Mouse (Mus musculus) heart, embryonic 13.5 days (tissue): ENCODE measurements around the gene Lamc1. TPM values are rescaled to one million over a fixed set of nuclear protein-coding genes. Genes with fewer than 3 reads are reported as not detected.

Source experiments
- ATAC-seq: fragments of 200-750 bp; cut with Nextera tagmentation; 2 replicates; pipeline ENCODE4 v1.8.0; 2017; ENCODE audit warnings: moderate TSS enrichment; ENCODE audit not compliant: insufficient number of reproducible peaks, low FRiP score, low TSS enrichment; ENCODE audit errors: extremely low read depth
- H3K27ac ChIP-seq: fragments of 300-500 bp; sonication (generic); replicated peaks from 2 replicates; pipeline ENCODE4 v1.5.1; 2015; ENCODE audit warnings: moderate library complexity, mild to moderate bottlenecking, inconsistent platforms
- H3K27me3 ChIP-seq: fragments of 300-500 bp; sonication (generic); replicated peaks from 2 replicates; pipeline ENCODE4 v1.6.1; 2015; ENCODE audit warnings: mild to moderate bottlenecking, inconsistent platforms
- H3K36me3 ChIP-seq: fragments of 300-500 bp; sonication (generic); 2 replicates; pipeline ENCODE4 v1.6.1; 2015; ENCODE audit warnings: mild to moderate bottlenecking, inconsistent platforms
- H3K4me1 ChIP-seq: fragments of 300-500 bp; sonication (generic); 2 replicates; pipeline ENCODE4 v1.6.1; 2015; ENCODE audit warnings: inconsistent platforms
- H3K4me2 ChIP-seq: fragments of 300-500 bp; sonication (generic); 2 replicates; pipeline ENCODE4 v1.6.1; 2015; ENCODE audit warnings: inconsistent platforms, mild to moderate bottlenecking, moderate library complexity
- H3K4me3 ChIP-seq: fragments of 300-500 bp; sonication (generic); 2 replicates; pipeline ENCODE4 v1.5.1; 2015; ENCODE audit warnings: moderate library complexity, mild to moderate bottlenecking, inconsistent platforms
- H3K9ac ChIP-seq: fragments of 300-500 bp; sonication (generic); 2 replicates; pipeline ENCODE4 v1.6.1; 2015; ENCODE audit warnings: inconsistent platforms, mild to moderate bottlenecking, moderate library complexity
- H3K9me3 ChIP-seq: fragments of 300-500 bp; sonication (generic); 2 replicates; pipeline ENCODE4 v1.6.1; 2016; ENCODE audit warnings: inconsistent platforms
- WGBS: fragments of 180-500 bp; shearing (Covaris S2); methylation state at CpG from one replicate; pipeline ENCODE4 v1.1.7; 2015; ENCODE audit warnings: mixed read lengths; 5-methylcytosine and 5-hydroxymethylcytosine counted together
- polyA plus RNA-seq: library from polyadenylated mRNA; unstranded; fragments of >200 nt; fragmentation: Nextera tagmentation; extraction: Ambion mirVana; gene quantifications from 2 replicates; pipeline ENCODE4 v1.2.1, GENCODE M21; 2015

The Lamc1 gene
- polyA plus RNA-seq, 1 experiment from 2014 or later, result 78.2 TPM

DNA sequence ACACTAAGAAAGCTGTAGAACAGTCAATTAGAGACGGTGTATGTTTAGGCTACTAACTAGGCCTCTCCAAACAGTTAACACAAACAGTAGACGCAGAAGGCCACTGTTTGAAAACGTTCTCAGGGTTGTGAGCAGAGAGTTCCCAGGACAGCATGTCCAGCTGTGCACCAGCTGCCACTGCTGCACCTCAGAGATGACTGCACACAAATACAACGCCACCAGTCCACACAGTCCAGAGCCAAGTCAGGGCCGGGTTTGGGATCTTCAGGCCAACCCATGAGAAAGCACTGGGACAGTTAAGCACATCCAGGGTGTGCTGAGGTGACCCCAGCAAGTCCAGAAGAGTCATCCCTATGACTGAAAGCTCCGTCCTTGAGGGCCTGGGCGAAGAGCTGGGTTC, 67.0 kb downstream of the Lamc1 start:
- Histone ChIP-seq H3K4me3 (no peak overlapping the region), H3K9me3 (no peaks in the 10 kb centered on the region), H3K4me1 (peaks cover 82% of the 10 kb centered on the region), H3K27me3 (no peaks in the 10 kb centered on the region), H3K36me3 (peaks cover 17% of the 10 kb centered on the region), H3K4me2 (no peak overlapping the region), H3K27ac (peak overlapping the region; percentile 78), H3K9ac (peak overlapping the region; percentile 44; the same call in 1 of the 2 replicates)
- no peak for ATAC-seq
- WGBS, result 59% methylated on average over 7 of the region's 7 CpGs

DNA sequence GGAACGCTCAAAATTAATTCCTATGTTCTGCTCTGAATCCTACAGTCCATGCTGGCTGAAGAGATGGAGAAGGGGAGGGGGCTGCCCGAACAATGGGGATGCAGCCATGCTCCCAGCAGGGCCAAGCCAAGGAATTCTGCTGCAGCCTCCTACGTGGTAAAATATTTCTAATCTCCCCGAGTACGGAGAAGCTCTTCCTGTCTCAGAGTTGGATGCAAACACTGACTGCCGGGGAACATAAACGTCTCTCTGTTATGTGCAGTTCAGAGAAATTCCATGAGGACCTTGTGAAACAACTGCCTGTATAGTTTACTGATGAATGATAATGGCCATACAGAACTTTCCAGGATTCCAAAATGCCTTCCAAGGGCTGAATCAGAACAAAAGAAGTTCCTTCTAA, 67.5 kb downstream of the Lamc1 start:
- Histone ChIP-seq H3K4me2 (no peak overlapping the region), H3K9ac (peak overlapping the region; percentile 37), H3K9me3 (no peaks in the 10 kb centered on the region), H3K27ac (peak overlapping the region; percentile 78), H3K4me1 (peaks cover 82% of the 10 kb centered on the region), H3K27me3 (no peaks in the 10 kb centered on the region), H3K36me3 (peaks cover 22% of the 10 kb centered on the region), H3K4me3 (no peak overlapping the region)
- 23% methylated on average over 7 of the region's 7 CpGs for WGBS
- no peak for ATAC-seq

DNA sequence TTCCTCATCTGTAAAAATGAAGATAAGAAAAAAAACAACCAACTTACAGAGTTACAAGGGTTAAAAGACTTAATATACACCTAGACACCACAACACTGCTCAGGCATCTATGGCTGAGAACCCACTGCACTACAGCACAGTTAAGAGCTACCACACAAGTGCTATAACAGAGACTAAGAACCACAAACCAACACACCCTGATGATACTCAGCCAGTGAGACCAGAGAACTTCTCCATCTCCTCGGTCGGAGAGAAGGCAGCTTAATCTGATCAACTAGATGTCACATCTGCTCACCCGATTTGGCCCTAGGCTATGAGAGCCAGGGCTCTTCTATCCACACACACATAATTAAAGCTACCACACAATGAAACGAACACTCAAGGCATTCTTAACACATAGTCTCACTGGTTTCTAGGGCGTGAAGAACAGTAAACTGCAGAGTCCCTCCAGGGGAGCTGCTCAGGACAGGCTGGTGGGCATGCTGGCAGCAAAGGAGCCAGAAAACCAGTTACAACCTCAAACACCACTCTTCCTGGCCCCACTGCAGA, 72.8 kb downstream of the Lamc1 start:
- Histone ChIP-seq H3K4me1 (peaks cover 44% of the 10 kb centered on the region), H3K9ac (no peak overlapping the region), H3K36me3 (peaks cover 44% of the 10 kb centered on the region), H3K27me3 (no peaks in the 10 kb centered on the region), H3K9me3 (no peaks in the 10 kb centered on the region), H3K4me3 (no peak overlapping the region), H3K27ac (no peak overlapping the region), H3K4me2 (no peak overlapping the region)
- 69% methylated on average over 5 of the region's 5 CpGs for WGBS
- no peak for ATAC-seq

DNA sequence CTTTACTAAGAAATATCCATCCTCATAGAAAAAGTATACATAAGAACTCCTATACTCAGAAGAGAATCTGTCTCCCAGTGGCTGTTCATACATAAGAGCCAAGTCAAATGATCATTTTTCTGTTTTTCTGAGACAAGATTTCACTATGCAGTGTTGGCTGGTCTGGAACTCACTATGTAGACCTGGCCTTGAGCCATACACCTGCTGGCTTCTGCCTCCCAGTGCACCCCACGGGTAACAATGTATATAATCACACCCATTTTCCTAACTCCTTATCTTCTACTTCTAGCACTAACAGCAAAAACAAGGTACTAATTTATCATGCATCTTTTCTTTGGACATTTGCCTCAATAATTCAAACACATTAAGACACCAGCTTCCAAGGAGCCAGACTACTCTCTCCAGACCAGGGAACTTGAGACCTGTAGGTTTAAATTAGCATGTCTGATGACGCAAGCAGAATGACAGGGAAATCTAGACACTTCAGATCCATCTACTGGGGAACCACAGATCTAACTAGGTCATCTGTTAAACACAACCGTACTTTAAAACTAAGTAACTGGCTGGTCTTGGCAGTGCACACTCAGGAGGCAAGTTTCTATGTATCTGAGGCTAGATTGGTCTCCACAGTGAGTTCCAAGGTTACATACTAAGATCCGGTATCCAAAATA, 79.9 kb downstream of the Lamc1 start:
- Histone ChIP-seq H3K4me1 (no peaks in the 10 kb centered on the region), H3K9me3 (peaks cover 7% of the 10 kb centered on the region; the same call in 1 of the 2 replicates), H3K27me3 (no peaks in the 10 kb centered on the region), H3K4me2 (no peak overlapping the region), H3K36me3 (peaks cover 79% of the 10 kb centered on the region), H3K4me3 (no peak overlapping the region), H3K9ac (no peak overlapping the region), H3K27ac (no peak overlapping the region)
- WGBS, result 69% methylated on average over 4 of the region's 4 CpGs
- no peak for ATAC-seq

DNA sequence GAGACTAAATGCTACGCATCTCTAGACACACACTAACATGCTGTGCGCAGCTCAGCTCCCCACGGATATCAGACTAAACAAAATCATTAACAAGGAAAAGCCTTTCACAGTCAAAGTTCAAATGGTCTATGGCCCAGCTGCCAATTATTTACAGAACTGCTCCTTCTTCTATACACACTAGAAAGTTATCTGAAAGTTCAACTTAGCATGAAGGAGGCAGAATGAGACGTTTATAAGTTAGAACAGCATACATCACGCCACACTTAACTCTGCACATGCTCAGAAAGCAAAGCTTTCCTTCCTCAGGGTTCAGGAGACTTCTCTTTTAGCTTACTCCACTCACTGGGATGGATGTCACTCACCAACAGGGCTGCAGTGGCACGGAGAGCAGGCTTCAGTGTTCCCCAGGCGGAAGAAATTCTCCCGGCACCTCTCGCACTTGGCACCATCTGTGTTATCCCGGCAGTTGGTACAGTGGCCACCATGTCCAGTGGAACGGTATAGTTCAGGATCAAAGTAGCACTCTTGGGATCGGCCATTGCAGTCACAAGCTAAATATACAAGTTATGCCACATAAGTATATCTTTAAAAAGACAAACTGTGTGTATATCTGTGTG, 80.9 kb downstream of the Lamc1 start:
- Histone ChIP-seq H3K9me3 (peaks cover 7% of the 10 kb centered on the region; the same call in 1 of the 2 replicates), H3K4me1 (no peaks in the 10 kb centered on the region), H3K4me2 (no peak overlapping the region), H3K4me3 (no peak overlapping the region), H3K27ac (no peak overlapping the region), H3K27me3 (no peaks in the 10 kb centered on the region), H3K36me3 (peaks cover 80% of the 10 kb centered on the region), H3K9ac (no peak overlapping the region)
- WGBS, result 87% methylated on average over 12 of the region's 12 CpGs
- ATAC-seq, result no peak

DNA sequence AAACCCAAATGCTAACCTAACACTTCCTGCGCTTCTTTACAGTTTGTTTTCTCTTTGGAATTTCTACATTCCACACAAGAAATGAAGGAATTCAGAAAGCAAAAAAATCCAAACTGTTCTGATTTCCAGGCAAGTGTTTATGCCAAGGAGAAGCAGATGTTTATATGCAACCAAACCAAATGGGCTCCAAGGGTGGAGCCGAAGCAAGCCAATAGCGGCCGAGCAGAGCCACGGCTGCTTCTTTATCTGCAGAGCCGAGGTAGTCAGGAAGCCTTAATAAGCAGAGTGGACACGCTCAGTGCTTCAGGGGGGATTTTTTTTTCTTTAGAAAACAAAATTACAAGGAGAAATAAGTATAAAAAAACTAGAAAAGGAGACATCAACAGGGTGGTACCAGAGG, 91.2 kb downstream of the Lamc1 start:
- no peak overlapping the region for H3K27ac ChIP-seq
- no peak overlapping the region for H3K4me2 ChIP-seq
- H3K4me1 ChIP-seq, result peaks cover 5% of the 10 kb centered on the region; the same call in 1 of the 2 replicates
- H3K4me3 ChIP-seq, result no peak overlapping the region
- no peak overlapping the region for H3K9ac ChIP-seq
- H3K9me3 ChIP-seq, result no peaks in the 10 kb centered on the region
- WGBS, result 67% methylated on average over 7 of the region's 7 CpGs
- no peak for ATAC-seq
- H3K27me3 ChIP-seq, result no peaks in the 10 kb centered on the region
- peaks cover 92% of the 10 kb centered on the region for H3K36me3 ChIP-seq

DNA sequence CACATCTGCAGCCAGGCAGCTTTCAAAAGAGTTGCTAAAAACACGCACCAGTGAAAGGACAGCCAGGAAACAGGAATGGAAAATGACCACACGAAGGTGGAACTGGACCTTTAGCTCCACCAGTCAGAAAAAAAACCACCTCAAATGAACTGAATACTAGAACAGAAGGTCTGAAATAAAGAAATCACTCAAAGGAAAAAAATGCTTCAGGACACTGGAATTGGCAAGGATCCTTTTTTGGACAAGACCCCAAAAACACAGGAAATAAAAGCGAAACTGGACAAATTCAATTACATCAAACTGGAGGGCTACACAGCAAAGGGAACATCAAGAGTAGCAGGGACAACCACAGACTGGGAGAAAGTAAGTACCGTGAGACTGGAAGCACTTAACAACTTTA, 97.0 kb downstream of the Lamc1 start:
- 62% methylated on average over 4 of the region's 4 CpGs for WGBS
- peak overlapping the region; percentile 24; the same call in 1 of the 2 replicates for H3K27ac ChIP-seq
- ATAC-seq, result no peak

DNA sequence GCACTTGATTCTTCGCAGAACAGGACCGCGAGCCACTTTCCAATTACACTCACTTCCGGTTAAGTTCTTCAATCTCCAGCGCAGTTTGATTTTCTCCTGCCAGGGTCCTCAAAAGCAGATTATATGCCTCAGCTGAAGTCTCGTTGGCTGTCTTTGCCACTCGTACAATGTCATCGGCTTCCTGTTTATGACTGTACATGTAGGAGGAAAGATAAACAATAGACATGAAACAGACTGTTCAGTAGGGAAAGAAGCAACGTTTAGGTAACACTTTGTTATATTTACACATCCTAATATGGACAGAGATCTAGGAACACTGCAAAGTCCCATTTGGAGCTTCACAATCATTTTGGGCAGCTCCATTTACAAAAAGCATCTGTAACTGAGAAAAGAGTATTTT, 100.9 kb downstream of the Lamc1 start:
- 80% methylated on average over 9 of the region's 9 CpGs for WGBS
- Histone ChIP-seq H3K9ac (no peak overlapping the region), H3K36me3 (peaks cover 97% of the 10 kb centered on the region), H3K9me3 (no peaks in the 10 kb centered on the region), H3K4me3 (no peak overlapping the region), H3K4me2 (no peak overlapping the region), H3K27ac (no peak overlapping the region), H3K27me3 (no peaks in the 10 kb centered on the region), H3K4me1 (no peaks in the 10 kb centered on the region)
- ATAC-seq, result no peak

More for the DNA sequence above, 97.0 kb downstream of the Lamc1 start:
- Histone ChIP-seq H3K9me3 (no peaks in the 10 kb centered on the region), H3K9ac (no peak overlapping the region), H3K27me3 (no peaks in the 10 kb centered on the region), H3K4me1 (no peaks in the 10 kb centered on the region), H3K36me3 (peaks cover 88% of the 10 kb centered on the region), H3K4me2 (no peak overlapping the region), H3K4me3 (no peak overlapping the region)

DNA sequence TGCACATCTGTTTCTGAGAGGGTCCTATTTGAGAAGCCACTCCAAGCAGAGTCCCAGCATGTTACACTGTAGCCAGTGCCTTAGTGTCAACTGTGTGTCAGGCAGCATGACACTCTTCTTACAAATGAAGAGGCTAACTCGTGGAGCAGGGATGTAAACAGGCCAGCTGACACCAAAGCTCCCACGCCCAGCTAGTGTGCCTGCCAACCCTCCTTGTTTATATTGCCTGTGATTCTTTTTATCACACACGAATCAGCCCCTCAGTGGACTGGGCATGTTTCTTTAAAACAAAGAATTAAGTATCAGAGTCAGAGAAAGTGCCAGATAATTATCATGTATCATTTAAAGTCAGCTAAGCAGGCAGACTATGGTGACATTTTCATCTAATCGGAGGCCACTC, 104.7 kb downstream of the Lamc1 start:
- no peak overlapping the region for H3K9ac ChIP-seq
- no peak overlapping the region for H3K4me3 ChIP-seq
- no peak for ATAC-seq
- WGBS, result 62% methylated on average over 4 of the region's 4 CpGs
- H3K4me2 ChIP-seq, result no peak overlapping the region
- no peak overlapping the region for H3K27ac ChIP-seq
- no peaks in the 10 kb centered on the region for H3K27me3 ChIP-seq
- H3K36me3 ChIP-seq, result peaks cover 99% of the 10 kb centered on the region
- no peaks in the 10 kb centered on the region for H3K9me3 ChIP-seq
- no peaks in the 10 kb centered on the region; the same call in 1 of the 2 replicates for H3K4me1 ChIP-seq

DNA sequence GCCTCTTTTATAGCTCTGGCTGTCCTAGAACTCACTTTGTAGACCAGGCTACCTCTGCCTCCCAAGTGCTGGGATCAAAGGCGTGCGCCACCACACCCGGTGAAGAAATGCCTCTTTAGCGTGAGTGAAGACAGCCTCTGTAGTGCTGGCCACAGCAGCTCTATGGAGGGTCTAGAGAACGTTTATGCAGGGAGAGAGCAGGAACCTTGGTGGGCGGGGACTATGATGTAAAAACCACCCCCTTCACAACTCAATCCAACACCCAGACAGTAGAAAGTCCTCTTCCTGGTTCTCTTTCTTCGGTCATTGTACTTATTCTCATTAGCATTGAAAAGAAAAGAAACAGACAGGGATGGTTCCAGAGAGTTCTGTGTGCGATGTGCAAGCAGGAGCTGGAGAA, 105.5 kb downstream of the Lamc1 start:
- Histone ChIP-seq H3K9me3 (no peaks in the 10 kb centered on the region), H3K4me1 (no peaks in the 10 kb centered on the region; the same call in 1 of the 2 replicates), H3K27ac (no peak overlapping the region), H3K4me2 (no peak overlapping the region), H3K36me3 (peaks cover 99% of the 10 kb centered on the region), H3K9ac (no peak overlapping the region), H3K4me3 (no peak overlapping the region), H3K27me3 (no peaks in the 10 kb centered on the region)
- ATAC-seq, result no peak
- 79% methylated on average over 8 of the region's 8 CpGs for WGBS

DNA sequence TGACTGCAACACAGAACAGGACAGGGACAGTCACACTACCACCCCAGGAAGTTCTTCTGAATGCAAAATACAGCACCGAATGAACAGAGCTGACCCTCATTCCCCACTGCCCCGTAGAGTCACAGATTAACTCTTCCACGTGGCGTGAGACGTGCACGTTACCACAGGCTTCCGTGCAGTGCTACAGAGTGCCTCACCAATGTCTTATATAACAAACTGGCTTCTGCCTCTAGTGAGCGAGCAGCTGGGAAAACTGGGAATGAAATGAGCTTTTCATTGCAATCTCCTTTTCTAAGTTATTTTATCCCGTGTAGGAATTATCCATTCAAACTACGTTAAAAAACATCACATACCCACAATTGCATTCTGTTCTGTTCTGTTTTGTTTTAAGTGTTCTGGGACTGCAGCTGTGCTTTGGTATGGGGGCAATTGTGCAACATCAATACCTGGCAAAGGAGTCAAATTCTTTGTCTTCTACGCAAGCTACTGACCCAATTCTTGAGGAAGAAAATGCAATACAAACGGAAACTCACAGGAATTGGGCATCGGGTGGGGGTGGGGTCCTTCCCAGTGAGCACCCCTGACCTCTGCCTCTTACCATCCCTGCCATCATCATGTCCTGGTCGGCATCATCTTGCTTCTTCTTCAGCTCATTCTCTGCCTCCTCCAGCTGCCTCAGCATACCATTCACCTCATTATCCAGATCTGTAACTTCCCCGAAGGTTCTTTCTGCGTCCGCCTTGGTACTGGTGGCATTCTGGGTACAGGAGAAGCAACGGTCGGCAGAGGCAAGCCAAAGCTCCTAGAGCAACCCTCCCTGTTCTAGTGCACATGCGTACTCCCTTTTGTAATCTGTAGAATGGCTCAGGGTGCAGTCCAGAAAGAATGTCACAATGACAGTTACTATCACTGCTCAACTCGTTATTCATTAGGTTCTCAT, 106.5 kb downstream of the Lamc1 start:
- no peaks in the 10 kb centered on the region; the same call in 1 of the 2 replicates for H3K4me1 ChIP-seq
- peaks cover 99% of the 10 kb centered on the region for H3K36me3 ChIP-seq
- H3K9ac ChIP-seq, result no peak overlapping the region
- H3K27me3 ChIP-seq, result no peaks in the 10 kb centered on the region
- H3K27ac ChIP-seq, result 0 out of 2 replicates have a peak overlapping the region, but pooled peaks have one; percentile 33
- WGBS, result 86% methylated on average over 21 of the region's 21 CpGs
- no peak overlapping the region for H3K4me3 ChIP-seq
- H3K9me3 ChIP-seq, result no peaks in the 10 kb centered on the region
- no peak overlapping the region for H3K4me2 ChIP-seq
- ATAC-seq, result no peak
